Mouse (Mus musculus) cerebellum, adult 2 months (tissue): ENCODE results near the gene Rbm6. TPM values are rescaled to one million over a fixed set of nuclear protein-coding genes. Genes with fewer than 3 reads are reported as not detected.

Experiments used
- DNase-seq, 2 experiments: peaks; one replicate each; pipeline ENCODE4 v3.0.0; 2021
- H3K27ac ChIP-seq: fragments of 200-500 bp; 2 replicates; pipeline ENCODE4 v1.5.1; 2012; ENCODE audit warnings: low read length, control low read depth, inconsistent platforms; ENCODE audit not compliant: insufficient read depth
- H3K27me3 ChIP-seq: fragments of 200-500 bp; 2 replicates; pipeline ENCODE4 v1.6.1; 2012; ENCODE audit warnings: inconsistent platforms, mild to moderate bottlenecking, low read length, moderate library complexity; ENCODE audit not compliant: control insufficient read depth, insufficient read depth
- H3K4me1 ChIP-seq: fragments of 200-500 bp; 2 replicates; pipeline ENCODE4 v1.6.1; 2011; ENCODE audit warnings: low read length; ENCODE audit not compliant: control insufficient read depth, insufficient read depth
- H3K4me3 ChIP-seq: fragments of 200-500 bp; replicated peaks from 2 replicates; pipeline ENCODE3; 2011; ENCODE audit warnings: mild to moderate bottlenecking, low read depth, low read length, control low read depth; ENCODE audit not compliant: insufficient read depth
- CTCF ChIP-seq: fragments of 200-500 bp; IDR thresholded peaks from 2 replicates; pipeline ENCODE4 v1.5.1; 2011; ENCODE audit warnings: low read depth, mild to moderate bottlenecking, control low read depth, low read length, moderate library complexity, borderline replicate concordance; ENCODE audit not compliant: insufficient read depth
- POLR2A ChIP-seq: fragments of 200-500 bp; IDR thresholded peaks from 2 replicates; pipeline ENCODE4 v1.6.1; 2011; ENCODE audit warnings: low read length, control low read depth, borderline replicate concordance; ENCODE audit not compliant: insufficient read depth
- WGBS: fragments of 180-500 bp; shearing (Covaris S2); methylation state at CpG from one replicate; pipeline ENCODE4 v1.1.7; 2018; 5-methylcytosine and 5-hydroxymethylcytosine counted together
- polyA plus RNA-seq: library from polyadenylated mRNA; depleted of rRNA; stranded (reverse); fragments of >200 nt; gene quantifications from 2 replicates; pipeline ENCODE4 v1.2.3, GENCODE M21; 2012

Rbm6 gene
- polyA plus RNA-seq, 1 experiment: 64.5 TPM

DNA sequence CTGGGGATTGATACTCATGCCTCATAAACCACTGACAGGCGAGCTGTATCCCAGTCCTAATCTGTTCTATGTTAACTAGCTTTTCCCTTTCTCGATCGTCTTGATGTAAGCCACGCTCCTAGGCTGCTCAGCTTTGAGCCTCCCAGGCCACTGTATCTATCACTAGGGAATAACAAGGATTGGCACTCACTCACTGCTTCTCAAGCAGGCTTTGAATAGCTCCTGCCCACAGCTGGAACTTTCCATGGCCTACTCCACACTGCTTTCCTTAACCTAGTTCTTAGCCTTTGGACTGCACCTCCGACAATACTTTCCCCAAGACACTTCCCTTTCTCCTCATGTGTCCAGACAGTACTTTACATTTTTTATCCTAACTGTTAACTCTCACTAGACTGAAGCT lies 104.2 kb downstream of the Rbm6 start:
- DNase-seq: peak in 1 of 2 experiments; percentile 7
- no peak for TF ChIP-seq POLR2A
- no peak for TF ChIP-seq CTCF
- WGBS: 64% methylated on average over 5 of the region's 5 CpGs
- no peak overlapping the region for H3K27ac ChIP-seq
- no peaks in the 10 kb centered on the region for H3K27me3 ChIP-seq
- H3K4me3 ChIP-seq: peak overlapping the region; percentile 74
- H3K4me1 ChIP-seq: peaks cover 4% of the 10 kb centered on the region

- WGBS: 79% methylated on average over 6 of the region's 6 CpGs
- no peaks in the 10 kb centered on the region for H3K4me1 ChIP-seq
- H3K27me3 ChIP-seq: no peaks in the 10 kb centered on the region
- no peak for DNase-seq
- H3K27ac ChIP-seq: no peak overlapping the region
- no peak overlapping the region for H3K4me3 ChIP-seq
- TF ChIP-seq POLR2A (no peak), CTCF (no peak)
These were observed 113.4 kb downstream of the Rbm6 start for GRCm38 (mm10) chr9:107759593-107759992.

- no peak overlapping the region for H3K4me3 ChIP-seq
- TF ChIP-seq POLR2A (no peak), CTCF (no peak)
- no peak for DNase-seq
- H3K27ac ChIP-seq: no peak overlapping the region
- no peaks in the 10 kb centered on the region for H3K4me1 ChIP-seq
- no peaks in the 10 kb centered on the region for H3K27me3 ChIP-seq
- 70% methylated on average over 5 of the region's 5 CpGs for WGBS
These were observed 122.7 kb downstream of the Rbm6 start for GRCm38 (mm10) chr9:107750378-107750777.

DNA sequence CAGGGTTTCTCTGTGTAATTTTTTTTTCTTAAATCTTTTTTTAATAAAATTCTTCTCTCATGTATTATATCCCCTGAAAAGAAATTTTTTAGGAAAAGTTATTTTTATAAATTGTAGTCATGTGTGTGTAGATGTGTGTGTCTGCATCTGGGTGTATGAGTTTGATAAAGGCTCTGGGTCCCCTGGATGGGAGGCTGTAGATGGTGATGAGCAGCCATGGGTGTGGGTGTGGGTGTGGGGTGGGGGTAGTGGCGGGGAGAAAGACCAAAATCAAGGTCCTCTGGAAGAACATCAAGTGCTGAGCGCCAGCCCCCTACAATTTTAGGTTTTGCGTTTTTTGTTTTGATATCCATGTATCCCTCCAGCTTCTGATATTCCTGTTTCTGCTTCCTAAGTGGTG lies 125.0 kb downstream of the Rbm6 start:
- Histone ChIP-seq H3K4me3 (no peak overlapping the region), H3K4me1 (no peaks in the 10 kb centered on the region), H3K27ac (no peak overlapping the region), H3K27me3 (no peaks in the 10 kb centered on the region)
- TF ChIP-seq POLR2A (no peak), CTCF (no peak)
- 97% methylated on average over 3 of the region's 3 CpGs for WGBS
- no peak for DNase-seq

- H3K4me3 ChIP-seq: no peak overlapping the region
- no peak overlapping the region for H3K27ac ChIP-seq
- H3K27me3 ChIP-seq: no peaks in the 10 kb centered on the region
- no peak for DNase-seq
- no peaks in the 10 kb centered on the region for H3K4me1 ChIP-seq
- no peak for TF ChIP-seq CTCF
- TF ChIP-seq POLR2A: no peak
- 98% methylated on average over 1 of the region's 1 CpGs for WGBS
These were observed 125.7 kb downstream of the Rbm6 start for GRCm38 (mm10) chr9:107747310-107747709.

DNA sequence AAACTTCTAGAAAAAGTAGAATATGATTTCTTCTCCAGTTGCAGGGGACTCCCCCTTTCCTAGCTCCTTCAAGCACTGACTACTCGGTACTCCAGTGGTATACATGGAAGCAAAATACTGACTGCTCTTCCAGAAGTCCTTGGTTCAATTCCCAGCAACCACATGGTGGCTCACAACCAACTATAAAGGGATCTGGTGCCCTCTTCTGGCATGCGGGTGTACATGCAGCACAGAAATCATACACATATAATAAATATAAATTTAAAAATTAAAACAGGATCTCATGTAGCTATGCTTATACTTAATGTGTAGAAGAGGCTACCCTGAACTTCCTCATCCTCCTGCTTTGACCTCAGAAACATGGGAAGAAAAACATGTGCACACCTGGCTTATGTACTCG lies 126.4 kb downstream of the Rbm6 start:
- H3K27ac ChIP-seq: no peak overlapping the region
- TF ChIP-seq CTCF (no peak), POLR2A (no peak)
- no peaks in the 10 kb centered on the region for H3K27me3 ChIP-seq
- no peak overlapping the region for H3K4me3 ChIP-seq
- WGBS: 91% methylated on average over 3 of the region's 3 CpGs
- DNase-seq: no peak
- H3K4me1 ChIP-seq: no peaks in the 10 kb centered on the region

- Histone ChIP-seq H3K4me1 (no peaks in the 10 kb centered on the region), H3K27ac (no peak overlapping the region), H3K27me3 (no peaks in the 10 kb centered on the region), H3K4me3 (no peak overlapping the region)
- no peak for DNase-seq
- TF ChIP-seq POLR2A (no peak), CTCF (no peak)
- 88% methylated on average over 6 of the region's 6 CpGs for WGBS
These were observed 129.0 kb downstream of the Rbm6 start for GRCm38 (mm10) chr9:107744061-107744460.

DNA sequence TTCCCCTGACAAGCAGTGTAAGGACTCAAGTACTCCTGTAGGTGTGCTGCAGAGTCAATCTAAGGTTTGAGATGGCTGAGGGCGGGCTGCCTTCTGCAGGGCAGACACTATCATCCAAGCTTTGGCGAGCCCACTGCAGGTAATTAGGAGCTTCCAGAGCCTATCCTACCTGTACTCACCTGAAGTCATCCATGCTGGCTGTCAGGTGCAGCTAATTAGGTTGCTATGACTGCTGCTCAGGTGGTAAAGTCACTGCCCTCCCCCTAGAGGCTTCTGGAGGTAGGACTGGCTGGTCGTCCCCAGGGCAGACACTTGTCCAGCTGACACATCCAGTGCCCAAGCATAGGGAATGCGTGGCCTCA lies 134.2 kb downstream of the Rbm6 start:
- no peak overlapping the region for H3K4me3 ChIP-seq
- 45% methylated on average over 4 of the region's 4 CpGs for WGBS
- H3K4me1 ChIP-seq: peaks cover 15% of the 10 kb centered on the region
- DNase-seq: peak; percentile 33 to 40
- no peak overlapping the region for H3K27ac ChIP-seq
- TF ChIP-seq POLR2A (no peak), CTCF (peak; percentile 44)
- H3K27me3 ChIP-seq: no peaks in the 10 kb centered on the region
